Mouse (Mus musculus) MEL (cell line): ENCODE data around the gene Zscan12.

ENCODE experiments used
- CHD2 ChIP-seq: IDR thresholded peaks from 2 replicates; pipeline ENCODE4 v1.6.1; 2011; ENCODE audit warnings: low read length, improper control_type of control experiment
- CTCF ChIP-seq, 3 experiments: IDR thresholded peaks in 2 of 3; conservative IDR thresholded peaks in 1 of 3; 2 replicates each; pipeline ENCODE4 v1.5.1; 2011 to 2012; ENCODE audit warnings: low read length in 3 of 3, low read depth in 2 of 3, mild to moderate bottlenecking in 2 of 3, improper control_type of control experiment in 1 of 3, inconsistent platforms in 1 of 3, mixed read lengths in 1 of 3, moderate library complexity in 1 of 3; ENCODE audit not compliant: control insufficient read depth in 1 of 3, insufficient read depth in 1 of 3, poor library complexity in 1 of 3, severe bottlenecking in 1 of 3
- EP300 ChIP-seq, 2 experiments: IDR thresholded peaks; 2 replicates each; pipeline ENCODE4 v1.6.1; 2011; ENCODE audit warnings: improper control_type of control experiment in 2 of 2, low read length in 2 of 2, low read depth in 1 of 2, mild to moderate bottlenecking in 1 of 2
- MAZ ChIP-seq: IDR thresholded peaks from 2 replicates; pipeline ENCODE4 v1.6.1; 2012; ENCODE audit warnings: low read depth, mild to moderate bottlenecking, inconsistent platforms, low read length, improper control_type of control experiment
- POLR2A ChIP-seq, 2 experiments: IDR thresholded peaks; 2 replicates each; pipeline ENCODE4 v1.6.1; 2011 to 2012; ENCODE audit warnings: low read length in 2 of 2, mild to moderate bottlenecking in 2 of 2, control low read depth in 1 of 2, improper control_type of control experiment in 1 of 2, low read depth in 1 of 2, moderate library complexity in 1 of 2; ENCODE audit not compliant: control insufficient read depth in 1 of 2, insufficient read depth in 1 of 2, poor library complexity in 1 of 2
- POLR2AphosphoS2 ChIP-seq: IDR thresholded peaks from 2 replicates; pipeline ENCODE4 v1.6.1; 2011; ENCODE audit warnings: low read length, improper control_type of control experiment
- RAD21 ChIP-seq: IDR thresholded peaks from 2 replicates; pipeline ENCODE4 v1.6.1; 2011; ENCODE audit warnings: mild to moderate bottlenecking, low read depth, low read length, improper control_type of control experiment
- USF1 ChIP-seq: IDR thresholded peaks from 2 replicates; pipeline ENCODE4 v1.6.1; 2014; ENCODE audit warnings: low read depth, mild to moderate bottlenecking, inconsistent platforms, low read length, improper control_type of control experiment, moderate library complexity

DNA sequence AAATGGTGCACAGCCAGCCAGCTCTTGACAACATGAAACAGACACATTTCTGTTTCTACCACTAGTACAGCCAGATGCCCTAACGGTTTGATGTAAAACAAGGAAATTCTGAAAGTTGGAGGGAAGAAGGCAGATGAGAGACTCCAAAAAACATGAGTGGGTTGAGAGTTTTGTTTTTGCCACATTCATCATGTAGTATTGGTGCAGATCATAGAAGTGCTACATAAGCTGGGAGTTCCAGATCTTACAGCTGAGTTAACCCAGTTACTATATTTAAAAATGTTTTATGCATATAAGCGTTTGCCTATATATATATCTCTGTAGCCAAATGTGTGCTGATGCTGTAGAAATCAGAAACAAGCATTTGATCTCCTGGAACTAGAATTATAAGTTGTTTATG is 10.1 kb downstream of the Zscan12 start:
- TF ChIP-seq POLR2A (IDR thresholded peaks at IDR 0.05; ENCODE audit: control insufficient read depth in 1 of 2, insufficient read depth in 1 of 2, low read depth in 1 of 2, low read length in 2 of 2, poor library complexity in 1 of 2) (no peak), RAD21 (no peak), EP300 (IDR thresholded peaks at IDR 0.05; ENCODE audit: low read depth in 1 of 2, low read length in 2 of 2) (no peak), USF1 (no peak), CTCF (IDR thresholded peaks at IDR 0.05 in 2 of 3, conservative IDR thresholded peaks at IDR 0.05 in 1 of 3; ENCODE audit: control insufficient read depth in 1 of 3, insufficient read depth in 1 of 3, low read depth in 2 of 3, low read length in 3 of 3, poor library complexity in 1 of 3, severe bottlenecking in 1 of 3) (no peak), MAZ (no peak), POLR2AphosphoS2 (no peak), CHD2 (no peak)
